Mouse (Mus musculus) MEL (cell line): ENCODE data around the gene Gas2. TPM values are rescaled to one million over a fixed set of nuclear protein-coding genes. Genes with fewer than 3 reads are reported as not detected.

ENCODE experiments used
- DNase-seq: peaks from one replicate; pipeline ENCODE4 v3.0.0; 2011; ENCODE audit warnings: low read depth, low spot score
- H3K27ac ChIP-seq: 2 replicates; pipeline ENCODE4 v1.5.1; 2012; ENCODE audit warnings: low read depth, mild to moderate bottlenecking, control low read depth, low read length, moderate library complexity; ENCODE audit not compliant: control insufficient read depth
- H3K27me3 ChIP-seq, 2 experiments: fragments of 150-350 bp in 1 of 2; sonication (generic) in 1 of 2; 2 replicates each; pipeline ENCODE4 v1.6.1; 2012; ENCODE audit warnings: low read length in 2 of 2, mild to moderate bottlenecking in 2 of 2, improper control_type of control experiment in 1 of 2, moderate library complexity in 1 of 2; ENCODE audit not compliant: insufficient read depth in 2 of 2, control insufficient read depth in 1 of 2
- H3K36me3 ChIP-seq, 2 experiments: 2 replicates each; pipeline ENCODE4 v1.6.1; 2012 to 2014; ENCODE audit warnings: low read length in 2 of 2, improper control_type of control experiment in 1 of 2, inconsistent platforms in 1 of 2, mild to moderate bottlenecking in 1 of 2; ENCODE audit not compliant: insufficient read depth in 2 of 2, control insufficient read depth in 1 of 2
- H3K4me1 ChIP-seq, 2 experiments: fragments of 150-350 bp in 1 of 2; sonication (generic) in 1 of 2; 2 replicates each; pipeline ENCODE4 v1.6.1; 2012; ENCODE audit warnings: low read length in 2 of 2, improper control_type of control experiment in 1 of 2, mild to moderate bottlenecking in 1 of 2; ENCODE audit not compliant: insufficient read depth in 2 of 2, control insufficient read depth in 1 of 2
- H3K4me3 ChIP-seq, 2 experiments: fragments of 150-350 bp in 1 of 2; sonication (generic) in 1 of 2; 2 replicates each; pipeline ENCODE4 v1.5.1; 2012; ENCODE audit warnings: low read depth in 2 of 2, low read length in 2 of 2, mild to moderate bottlenecking in 2 of 2, moderate library complexity in 2 of 2, control low read depth in 1 of 2, improper control_type of control experiment in 1 of 2; ENCODE audit not compliant: control insufficient read depth in 1 of 2, insufficient read depth in 1 of 2
- H3K79me2 ChIP-seq: 2 replicates; pipeline ENCODE4 v1.6.1; 2012; ENCODE audit warnings: mild to moderate bottlenecking, low read length, moderate library complexity; ENCODE audit not compliant: control insufficient read depth, poor library complexity, insufficient read depth
- H3K9ac ChIP-seq: 2 replicates; pipeline ENCODE4 v1.6.1; 2012; ENCODE audit warnings: low read depth, mild to moderate bottlenecking, control low read depth, low read length, moderate library complexity; ENCODE audit not compliant: control insufficient read depth, poor library complexity, severe bottlenecking
- H3K9me3 ChIP-seq: fragments of 150-350 bp; sonication (generic); replicated peaks from 2 replicates; pipeline ENCODE4 v1.6.1; 2012; ENCODE audit warnings: mild to moderate bottlenecking, low read length, improper control_type of control experiment, moderate library complexity; ENCODE audit not compliant: insufficient read depth
- BHLHE40 ChIP-seq: IDR thresholded peaks from 2 replicates; pipeline ENCODE4 v1.6.1; 2012; ENCODE audit warnings: low read depth, mild to moderate bottlenecking, inconsistent platforms, low read length, improper control_type of control experiment, borderline replicate concordance
- CHD1 ChIP-seq: IDR thresholded peaks from 2 replicates; pipeline ENCODE4 v1.6.1; 2012; ENCODE audit warnings: low read depth, mild to moderate bottlenecking, inconsistent platforms, low read length, improper control_type of control experiment
- CTCF ChIP-seq, 3 experiments: IDR thresholded peaks in 2 of 3; conservative IDR thresholded peaks in 1 of 3; 2 replicates each; pipeline ENCODE4 v1.5.1; 2011 to 2012; ENCODE audit warnings: low read length in 3 of 3, low read depth in 2 of 3, mild to moderate bottlenecking in 2 of 3, improper control_type of control experiment in 1 of 3, inconsistent platforms in 1 of 3, mixed read lengths in 1 of 3, moderate library complexity in 1 of 3; ENCODE audit not compliant: control insufficient read depth in 1 of 3, insufficient read depth in 1 of 3, poor library complexity in 1 of 3, severe bottlenecking in 1 of 3
- E2F4 ChIP-seq: IDR thresholded peaks from 2 replicates; pipeline ENCODE4 v1.6.1; 2011; ENCODE audit warnings: low read depth, low read length, improper control_type of control experiment, borderline replicate concordance
- ELF1 ChIP-seq: IDR thresholded peaks from 2 replicates; pipeline ENCODE4 v1.6.1; 2014; ENCODE audit warnings: low read depth, mild to moderate bottlenecking, inconsistent platforms, low read length, improper control_type of control experiment, moderate library complexity
- EP300 ChIP-seq, 2 experiments: IDR thresholded peaks; 2 replicates each; pipeline ENCODE4 v1.6.1; 2011; ENCODE audit warnings: improper control_type of control experiment in 2 of 2, low read length in 2 of 2, low read depth in 1 of 2, mild to moderate bottlenecking in 1 of 2
- ETS1 ChIP-seq: IDR thresholded peaks from 2 replicates; pipeline ENCODE4 v1.6.1; 2012; ENCODE audit warnings: low read depth, mild to moderate bottlenecking, inconsistent platforms, low read length, improper control_type of control experiment, moderate library complexity
- HCFC1 ChIP-seq: IDR thresholded peaks from 2 replicates; pipeline ENCODE4 v1.6.1; 2012; ENCODE audit warnings: low read depth, mild to moderate bottlenecking, inconsistent platforms, low read length, improper control_type of control experiment, moderate library complexity
- JUND ChIP-seq: IDR thresholded peaks from 2 replicates; pipeline ENCODE4 v1.6.1; 2011; ENCODE audit warnings: low read depth, mild to moderate bottlenecking, improper control_type of control experiment, low read length
- KAT2A ChIP-seq: conservative IDR thresholded peaks from 2 replicates; pipeline ENCODE4 v1.6.1; 2012; ENCODE audit warnings: low read depth, low read length, improper control_type of control experiment, inconsistent platforms
- MAFK ChIP-seq: IDR thresholded peaks from 2 replicates; pipeline ENCODE4 v1.6.1; 2011; ENCODE audit warnings: low read depth, mild to moderate bottlenecking, low read length, improper control_type of control experiment, borderline replicate concordance
- MAX ChIP-seq: IDR thresholded peaks from 2 replicates; pipeline ENCODE4 v1.6.1; 2011; ENCODE audit warnings: low read length, improper control_type of control experiment
- MAZ ChIP-seq: IDR thresholded peaks from 2 replicates; pipeline ENCODE4 v1.6.1; 2012; ENCODE audit warnings: low read depth, mild to moderate bottlenecking, inconsistent platforms, low read length, improper control_type of control experiment
- MEF2A ChIP-seq: IDR thresholded peaks from 2 replicates; pipeline ENCODE4 v1.6.1; 2014; ENCODE audit warnings: low read depth, mild to moderate bottlenecking, inconsistent platforms, low read length, improper control_type of control experiment; ENCODE audit not compliant: poor library complexity, insufficient replicate concordance, severe bottlenecking; ENCODE audit errors: extremely low read depth
- MXI1 ChIP-seq: IDR thresholded peaks from 2 replicates; pipeline ENCODE4 v1.6.1; 2011; ENCODE audit warnings: mild to moderate bottlenecking, low read depth, low read length, improper control_type of control experiment
- MYB ChIP-seq: IDR thresholded peaks from 2 replicates; pipeline ENCODE4 v1.6.1; 2011; ENCODE audit warnings: mild to moderate bottlenecking, low read depth, low read length, improper control_type of control experiment
- MYC ChIP-seq: IDR thresholded peaks from 2 replicates; pipeline ENCODE4 v1.6.1; 2011; ENCODE audit warnings: low read depth, mild to moderate bottlenecking, low read length, improper control_type of control experiment, moderate library complexity
- NELFE ChIP-seq: IDR thresholded peaks from 2 replicates; pipeline ENCODE4 v1.6.1; 2011; ENCODE audit warnings: low read depth, low read length, improper control_type of control experiment
- NRF1 ChIP-seq: IDR thresholded peaks from 2 replicates; pipeline ENCODE4 v1.6.1; 2014; ENCODE audit warnings: low read depth, mild to moderate bottlenecking, inconsistent platforms, low read length, improper control_type of control experiment, moderate library complexity; ENCODE audit not compliant: poor library complexity, insufficient read depth, severe bottlenecking
- POLR2A ChIP-seq, 2 experiments: IDR thresholded peaks; 2 replicates each; pipeline ENCODE4 v1.6.1; 2011 to 2012; ENCODE audit warnings: low read length in 2 of 2, mild to moderate bottlenecking in 2 of 2, control low read depth in 1 of 2, improper control_type of control experiment in 1 of 2, low read depth in 1 of 2, moderate library complexity in 1 of 2; ENCODE audit not compliant: control insufficient read depth in 1 of 2, insufficient read depth in 1 of 2, poor library complexity in 1 of 2
- POLR2AphosphoS2 ChIP-seq: IDR thresholded peaks from 2 replicates; pipeline ENCODE4 v1.6.1; 2011; ENCODE audit warnings: low read length, improper control_type of control experiment
- POLR2AphosphoS5 ChIP-seq: IDR thresholded peaks from 2 replicates; pipeline ENCODE4 v1.6.1; 2012; ENCODE audit warnings: low read depth, borderline replicate concordance, mild to moderate bottlenecking, inconsistent platforms, low read length, moderate library complexity, mixed read lengths
- RAD21 ChIP-seq: IDR thresholded peaks from 2 replicates; pipeline ENCODE4 v1.6.1; 2011; ENCODE audit warnings: mild to moderate bottlenecking, low read depth, low read length, improper control_type of control experiment
- RCOR1 ChIP-seq: IDR thresholded peaks from 2 replicates; pipeline ENCODE4 v1.6.1; 2012; ENCODE audit warnings: low read depth, mild to moderate bottlenecking, inconsistent platforms, low read length, improper control_type of control experiment
- SIN3A ChIP-seq: IDR thresholded peaks from 2 replicates; pipeline ENCODE4 v1.6.1; 2012; ENCODE audit warnings: low read length, improper control_type of control experiment, inconsistent platforms
- SMC3 ChIP-seq: IDR thresholded peaks from 2 replicates; pipeline ENCODE4 v1.6.1; 2011; ENCODE audit warnings: low read depth, low read length, improper control_type of control experiment
- TAL1 ChIP-seq: IDR thresholded peaks from 2 replicates; pipeline ENCODE4 v1.6.1; 2012; ENCODE audit warnings: mild to moderate bottlenecking, inconsistent platforms, low read length, moderate library complexity, mixed read lengths
- TBP ChIP-seq: IDR thresholded peaks from 2 replicates; pipeline ENCODE4 v1.8.0; 2011; ENCODE audit warnings: low read depth, low read length, improper control_type of control experiment
- TCF12 ChIP-seq: IDR thresholded peaks from 2 replicates; pipeline ENCODE4 v1.6.1; 2014; ENCODE audit warnings: low read depth, mild to moderate bottlenecking, inconsistent platforms, low read length, improper control_type of control experiment, moderate library complexity
- USF1 ChIP-seq: IDR thresholded peaks from 2 replicates; pipeline ENCODE4 v1.6.1; 2014; ENCODE audit warnings: low read depth, mild to moderate bottlenecking, inconsistent platforms, low read length, improper control_type of control experiment, moderate library complexity
- USF2 ChIP-seq, 2 experiments: IDR thresholded peaks; 2 replicates each; pipeline ENCODE4 v1.6.1; 2011 to 2012; ENCODE audit warnings: improper control_type of control experiment in 2 of 2, low read length in 2 of 2, borderline replicate concordance in 1 of 2, inconsistent platforms in 1 of 2, low read depth in 1 of 2, mild to moderate bottlenecking in 1 of 2; ENCODE audit not compliant: insufficient read depth in 1 of 2
- ZC3H11A ChIP-seq: IDR thresholded peaks from 2 replicates; pipeline ENCODE4 v1.6.1; 2012; ENCODE audit warnings: low read depth, mild to moderate bottlenecking, inconsistent platforms, low read length, improper control_type of control experiment
- ZKSCAN1 ChIP-seq: IDR thresholded peaks from 2 replicates; pipeline ENCODE4 v1.6.1; 2012; ENCODE audit warnings: low read depth, mild to moderate bottlenecking, inconsistent platforms, low read length, improper control_type of control experiment, moderate library complexity
- ZMIZ1 ChIP-seq: IDR thresholded peaks from 2 replicates; pipeline ENCODE4 v1.6.1; 2012; ENCODE audit warnings: low read depth, mild to moderate bottlenecking, inconsistent platforms, low read length, improper control_type of control experiment, moderate library complexity
- ZNF384 ChIP-seq: IDR thresholded peaks from 2 replicates; pipeline ENCODE4 v1.6.1; 2012; ENCODE audit warnings: low read depth, mild to moderate bottlenecking, inconsistent platforms, low read length, improper control_type of control experiment
- polyA plus RNA-seq, 2 experiments: library from polyadenylated mRNA; stranded (reverse) in 1 of 2; unstranded in 1 of 2; fragments of >175 nt in 1 of 2; fragments of >200 nt in 1 of 2; gene quantifications; 2 replicates each; pipeline versions ENCODE4 v1.2.1 to v1.2.4; 2012; ENCODE audit warnings: low replicate concordance in 2 of 2, low read depth in 1 of 2; ENCODE audit not compliant: insufficient read length in 2 of 2, insufficient read depth in 1 of 2, missing spikeins in 1 of 2
- total RNA-seq: library from RNA; depleted of rRNA; stranded (reverse); fragments of 300-350 nt; gene quantifications from 2 replicates; pipeline ENCODE4 v1.2.3, GENCODE M21; 2012; rRNA removed

Gene Gas2
- 10.8 and 14.4 TPM in 2 replicates for total RNA-seq
- polyA plus RNA-seq: 10 to 100 TPM in 1 of 2 experiments, not detected in 1; 21.2 TPM

DNA sequence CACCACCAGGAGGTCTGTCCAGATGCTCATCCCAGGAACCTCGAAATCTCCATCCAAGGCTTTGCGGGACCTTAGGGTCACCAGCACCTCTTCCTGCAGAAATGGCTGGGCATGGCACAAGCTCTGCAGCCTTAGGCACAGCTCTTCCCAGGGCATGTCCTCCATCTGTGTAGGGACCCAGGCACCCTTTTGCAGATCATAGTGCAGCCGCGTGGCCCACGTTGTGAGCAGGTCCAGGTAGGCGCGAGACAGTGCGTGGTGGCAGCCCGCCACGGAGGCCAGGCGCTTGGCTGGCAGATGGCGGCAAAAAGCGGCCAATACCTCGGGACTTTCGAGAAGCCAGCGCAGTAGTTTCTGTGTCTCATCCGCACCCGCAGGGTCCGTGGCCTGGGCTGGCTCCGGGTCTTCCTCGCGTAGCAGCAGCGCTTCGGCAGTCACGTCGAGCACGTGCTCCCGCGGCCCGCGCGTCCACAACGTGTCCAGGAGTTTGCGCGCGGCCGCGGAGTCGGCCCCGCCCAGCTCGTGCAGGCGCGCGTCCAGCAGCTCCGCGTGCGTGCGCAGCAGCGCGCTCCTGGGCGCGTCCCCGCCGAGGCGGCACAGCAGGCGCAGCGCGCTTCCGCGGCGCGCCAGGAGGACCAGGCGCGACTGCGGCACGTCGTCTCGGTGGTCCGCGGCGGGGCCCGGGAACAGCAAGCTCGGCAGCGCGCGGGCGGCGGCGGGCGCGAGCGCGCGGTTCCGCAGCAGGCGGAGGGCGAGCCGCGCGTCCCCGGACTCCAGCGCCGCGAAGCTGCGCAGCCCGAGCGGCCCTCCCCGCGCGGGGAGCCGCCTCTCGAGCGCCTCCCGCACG is at the start of gene Gas2:
TSS of gene Gas2 (plus strand) at position 766 of the 847 bp plus-strand sequence.
- Histone ChIP-seq H3K4me1 (peaks cover 5 to 18% of the 10 kb centered on the region in 2 experiments; a peak in 3 of 4 replicates), H3K9ac (peak within 1 kb of the TSS; percentile 98), H3K36me3 (peaks cover 6 to 37% of the 10 kb centered on the region in 2 experiments; a peak in 3 of 4 replicates), H3K79me2 (peaks cover 37% of the 10 kb centered on the region), H3K4me3 (peak within 1 kb of the TSS; percentile 83 to 94), H3K27me3 (no peaks in the 10 kb centered on the region), H3K9me3 (no peaks in the 10 kb centered on the region), H3K27ac (peak within 1 kb of the TSS; percentile 96)
- DNase-seq: peak; percentile 90
- TF ChIP-seq ZC3H11A (no peak), E2F4 (peak; percentile 50; the same call in 1 of the 2 replicates), ZKSCAN1 (no peak), USF2 (IDR thresholded peaks at IDR 0.05; ENCODE audit: borderline replicate concordance in 1 of 2, insufficient read depth in 1 of 2, low read depth in 1 of 2, low read length in 2 of 2) (no peak), TAL1 (no peak), NRF1 (peak; percentile 67), RCOR1 (no peak), MAZ (no peak), POLR2AphosphoS2 (no peak), EP300 (IDR thresholded peaks at IDR 0.05; ENCODE audit: low read depth in 1 of 2, low read length in 2 of 2) (no peak), ELF1 (no peak), JUND (no peak), POLR2AphosphoS5 (no peak), RAD21 (no peak), ZNF384 (no peak), SIN3A (peak; percentile 39), USF1 (0 out of 2 replicates have a peak, but pooled peaks have one; percentile 47), KAT2A (no peak), HCFC1 (peak; percentile 32; the same call in 1 of the 2 replicates), MYC (peak; percentile 91), CTCF (IDR thresholded peaks at IDR 0.05 in 2 of 3, conservative IDR thresholded peaks at IDR 0.05 in 1 of 3; ENCODE audit: control insufficient read depth in 1 of 3, insufficient read depth in 1 of 3, low read depth in 2 of 3, low read length in 3 of 3, poor library complexity in 1 of 3, severe bottlenecking in 1 of 3) (no peak), MEF2A (no peak), MYB (no peak), TBP (no peak), MXI1 (peak; percentile 78), SMC3 (no peak), CHD1 (no peak), ETS1 (no peak), NELFE (no peak), POLR2A (IDR thresholded peaks at IDR 0.05; ENCODE audit: control insufficient read depth in 1 of 2, insufficient read depth in 1 of 2, low read depth in 1 of 2, low read length in 2 of 2, poor library complexity in 1 of 2) (no peak; a peak in 1 of 4 replicates), BHLHE40 (peak; percentile 65; the same call in 1 of the 2 replicates), MAX (peak; percentile 98), ZMIZ1 (no peak), TCF12 (no peak), MAFK (no peak)
